Mouse (Mus musculus) cerebral cortex, adult 2 months (tissue): Measurements from ENCODE around the gene Bcl2a1a.

Source experiments
- WGBS: fragments of 180-500 bp; shearing (Covaris S2); methylation state at CpG from one replicate; pipeline ENCODE4 v1.1.7; 2018; 5-methylcytosine and 5-hydroxymethylcytosine counted together

Gene Bcl2a1a

DNA sequence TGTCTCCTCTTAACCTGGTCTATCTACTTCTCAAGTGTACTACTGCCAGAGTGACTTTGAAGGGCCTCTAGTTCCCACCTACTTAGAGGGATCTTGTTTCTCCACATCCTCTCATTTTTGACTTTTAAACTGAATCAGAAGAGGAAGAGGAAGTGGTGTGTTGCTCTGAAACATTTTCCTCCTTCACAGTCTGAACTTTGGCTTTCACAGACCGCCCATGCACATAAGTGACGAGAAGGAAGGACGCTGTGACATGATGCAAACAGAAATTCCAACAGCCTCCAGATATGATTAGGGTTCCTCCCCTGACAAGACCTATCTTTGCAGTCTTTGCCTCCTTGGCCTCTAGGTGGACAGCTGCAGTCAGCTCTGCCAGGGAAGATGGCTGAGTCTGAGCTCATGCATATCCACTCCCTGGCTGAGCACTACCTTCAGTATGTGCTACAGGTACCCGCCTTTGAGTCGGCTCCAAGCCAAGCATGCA lies at the start of gene Bcl2a1a:
Gene Bcl2a1a (plus strand): TSS at position 231 of the 484 bp plus-strand sequence.
- 90% methylated on average over 5 of the region's 5 CpGs for WGBS

DNA sequence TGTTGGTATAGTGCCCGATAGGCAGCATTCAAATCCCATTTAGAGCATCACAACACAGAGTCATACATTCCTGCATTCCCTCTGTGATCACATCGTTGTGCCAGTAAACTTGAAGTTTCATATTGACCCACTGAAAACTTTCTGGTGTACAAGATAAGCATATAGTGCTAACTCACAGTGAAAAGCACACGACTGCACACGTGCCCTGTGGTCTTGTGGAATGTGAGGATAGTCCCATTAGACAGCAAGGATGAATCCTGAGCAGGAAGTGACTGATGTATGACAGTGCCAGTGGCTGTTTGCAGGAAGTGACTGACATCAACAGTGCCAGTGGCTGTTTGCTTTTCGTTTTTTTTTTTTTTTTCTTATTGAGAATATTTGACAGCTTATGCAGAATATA lies 40.1 kb upstream of the Bcl2a1a start:
- WGBS = 82% methylated on average over 5 of the region's 5 CpGs

DNA sequence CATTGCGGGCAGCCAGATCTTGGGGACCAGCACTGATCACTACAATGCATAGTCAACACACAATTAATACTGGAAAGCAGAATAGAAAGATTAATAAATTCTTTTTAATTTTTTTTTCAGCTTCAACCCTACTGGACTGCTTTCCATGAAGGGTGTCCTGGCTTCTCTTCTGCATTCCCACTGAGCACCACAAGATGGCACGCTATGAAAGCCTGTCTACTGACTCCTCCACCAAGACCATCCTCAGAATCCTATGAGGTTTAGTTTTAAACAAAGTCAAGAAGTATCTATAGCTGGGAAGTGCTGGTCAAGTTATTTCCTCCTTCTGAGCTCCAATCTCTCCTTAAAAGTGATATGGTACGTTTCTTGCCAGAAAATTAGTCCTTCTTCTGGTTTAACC lies 18.4 kb upstream of the Bcl2a1a start:
- 12% methylated on average over 1 of the region's 3 CpGs for WGBS

DNA sequence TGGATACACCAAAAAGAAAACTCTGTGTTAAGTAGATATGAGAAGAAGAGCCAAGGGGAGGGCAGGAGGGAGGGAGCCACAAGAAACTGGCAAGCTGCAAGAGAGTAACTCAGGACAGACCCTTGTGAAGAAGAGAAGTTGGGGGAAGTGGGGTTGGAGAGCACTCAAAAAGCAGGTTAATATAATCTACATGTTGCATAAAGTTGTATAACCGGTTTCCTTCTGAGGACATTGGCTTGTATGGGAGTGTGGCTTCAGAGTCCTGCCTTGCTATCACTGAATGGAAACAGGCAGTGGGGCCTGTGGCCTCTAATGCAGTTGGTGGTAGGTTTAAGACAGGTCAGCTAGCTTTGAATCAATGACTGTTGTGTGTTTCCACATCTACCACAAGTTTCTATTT lies 1.5 kb upstream of the Bcl2a1a start:
- 88% methylated on average over 1 of the region's 1 CpGs for WGBS

DNA sequence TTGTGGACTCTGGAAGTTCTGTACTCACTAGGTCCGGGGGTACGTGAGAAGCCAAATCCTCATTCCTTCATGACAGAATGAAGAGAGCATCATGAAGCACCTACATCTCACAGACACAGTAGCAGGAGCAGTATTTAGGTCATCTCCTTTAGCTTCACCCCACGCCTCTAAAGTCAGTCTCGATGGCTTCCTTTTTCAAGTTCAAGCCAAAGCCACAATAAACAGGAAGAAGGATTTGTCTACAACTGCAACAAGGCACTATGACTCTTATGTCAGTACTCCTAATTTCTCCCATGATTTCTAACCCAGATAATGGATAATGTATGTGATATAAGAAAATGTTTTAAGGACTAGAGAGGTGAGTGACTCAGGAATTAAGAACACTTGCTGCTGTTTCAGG lies 665 bp upstream of the Bcl2a1a start:
- WGBS = 93% methylated on average over 3 of the region's 4 CpGs

DNA sequence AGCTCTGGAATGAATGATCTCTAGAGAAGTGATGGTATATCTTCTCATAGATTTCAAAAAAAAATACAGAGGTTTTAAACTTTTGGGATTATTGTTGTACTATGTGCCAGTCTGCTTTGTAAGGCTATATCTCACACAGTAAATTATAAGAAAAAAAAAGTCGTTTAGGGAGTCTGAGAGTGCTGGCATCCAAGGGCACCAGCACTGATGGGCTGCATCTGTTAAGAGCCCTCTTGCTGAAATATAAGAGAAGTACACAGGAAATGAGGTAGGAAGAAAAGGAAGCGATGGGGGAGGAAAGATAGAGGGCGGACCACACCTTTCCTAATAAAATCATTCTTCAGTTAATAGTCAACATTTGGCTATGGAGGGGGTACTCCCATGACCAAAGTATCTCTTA lies 2.2 kb downstream of the Bcl2a1a start:
- WGBS = 86% methylated on average over 3 of the region's 3 CpGs

DNA sequence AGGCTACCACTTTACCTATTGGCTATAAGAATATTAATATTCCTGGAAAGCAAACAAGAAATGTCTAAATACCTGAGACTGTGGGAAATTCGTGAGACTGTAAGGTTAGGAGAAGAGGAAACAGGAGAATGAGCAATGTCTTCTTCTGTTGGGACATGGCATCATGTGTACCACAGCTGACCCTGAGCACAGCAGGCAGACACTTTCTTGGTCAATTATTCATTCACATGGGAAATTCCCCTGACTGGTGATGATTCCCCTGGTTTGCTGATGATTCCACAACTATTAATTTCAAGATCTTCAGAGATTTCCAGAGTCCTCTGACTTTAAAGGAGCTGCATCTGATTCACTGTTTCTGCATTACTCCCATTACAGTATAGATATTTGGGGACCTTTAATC lies 3.3 kb downstream of the Bcl2a1a start:
- WGBS = 65% methylated on average over 1 of the region's 1 CpGs

DNA sequence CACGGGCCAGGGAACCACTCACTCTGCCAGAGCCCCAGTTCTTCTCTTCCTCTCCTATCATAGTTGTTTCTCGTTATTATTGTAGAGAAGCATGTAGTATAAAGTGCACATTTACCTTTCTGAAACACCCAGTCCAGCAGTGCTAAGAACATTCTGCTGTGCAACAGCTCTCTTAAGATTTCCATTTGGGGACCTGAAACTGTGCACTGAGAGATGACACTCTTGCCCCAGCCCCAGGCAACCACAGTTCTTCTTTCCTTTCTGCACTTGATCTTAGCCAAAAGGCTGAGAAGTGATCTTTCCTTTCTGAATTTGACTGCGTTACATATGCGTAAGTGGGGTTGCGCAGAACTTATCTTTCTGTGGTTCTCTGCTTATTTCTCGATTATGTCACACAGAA lies 9.8 kb downstream of the Bcl2a1a start:
- WGBS = 86% methylated on average over 1 of the region's 6 CpGs

DNA sequence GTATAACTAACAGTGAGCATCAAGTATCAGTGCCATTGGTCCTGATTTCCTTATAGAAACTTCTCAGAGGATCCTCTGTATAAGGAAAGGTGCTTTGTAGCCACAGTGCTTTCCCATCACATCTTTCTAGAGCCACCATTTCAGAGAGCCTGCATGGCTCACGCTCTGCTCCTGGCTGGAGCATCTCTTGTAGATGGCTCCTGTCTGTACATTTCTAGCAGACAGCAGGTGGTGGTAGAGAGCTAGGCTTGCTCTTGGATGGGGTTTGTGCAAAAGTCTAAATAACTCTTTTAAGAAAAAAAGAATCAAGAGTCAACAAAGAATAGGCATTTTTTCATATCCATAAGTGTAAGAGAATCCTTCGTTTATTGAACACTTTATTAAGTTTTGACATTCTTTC lies 12.8 kb downstream of the Bcl2a1a start:
- 69% methylated on average over 2 of the region's 2 CpGs for WGBS

DNA sequence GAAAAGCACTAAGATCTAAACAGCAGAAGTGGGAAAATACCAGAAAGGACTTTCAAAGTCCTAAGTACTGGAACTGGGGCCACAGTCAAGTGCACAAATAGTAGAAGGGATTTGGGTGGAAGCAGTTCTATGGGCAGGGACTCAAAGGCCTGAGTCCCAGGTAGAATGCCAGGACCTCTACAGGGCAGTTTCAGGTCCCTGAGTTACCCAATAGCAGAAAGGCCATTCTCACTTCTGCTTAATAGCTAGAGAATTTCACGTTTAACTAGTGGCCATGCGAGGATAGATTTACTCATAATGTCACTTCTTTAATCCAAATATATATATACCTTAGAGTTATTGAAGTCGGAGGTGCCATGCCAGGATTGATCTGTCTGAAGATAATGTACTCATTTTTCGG lies 20.2 kb downstream of the Bcl2a1a start:
- WGBS = 83% methylated on average over 4 of the region's 4 CpGs

DNA sequence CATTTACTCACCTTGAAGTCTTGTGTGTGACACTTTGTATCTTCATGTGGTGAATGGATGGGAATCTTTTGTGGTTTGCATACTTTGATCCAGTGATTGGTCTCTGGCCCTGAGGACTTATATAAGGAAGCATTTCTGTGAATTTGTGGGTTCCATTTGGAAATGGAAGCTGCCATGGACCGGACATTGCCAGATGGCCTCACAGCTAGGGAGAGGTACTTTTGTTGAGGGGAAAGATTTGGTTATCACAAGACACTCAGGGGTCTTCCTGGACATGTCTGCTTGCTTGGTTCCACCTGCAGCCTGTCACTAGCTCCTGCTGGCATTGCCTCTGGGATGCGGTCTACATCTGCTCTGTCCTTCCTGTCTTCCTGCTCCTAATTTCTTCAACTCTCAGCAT lies 23.1 kb downstream of the Bcl2a1a start:
- WGBS = 93% methylated on average over 2 of the region's 2 CpGs
